Mouse (Mus musculus) embryonic facial prominence, embryonic 10.5 days (tissue): ENCODE measurements at regions not wholly inside any gene's neighbourhood (a gene's known extent, or its start where the extent isn't known, plus 50 kb on each side); places are given as distances from the start of the nearest gene placed in this dataset.

Experiments used
- DNase-seq: peaks from one replicate; pipeline ENCODE4 v3.0.0-alpha.2; 2017; ENCODE audit warnings: low spot score
- H3K27ac ChIP-seq: fragments of 300-500 bp; sonication (generic); replicated peaks from 2 replicates; pipeline ENCODE4 v1.5.1; 2016; ENCODE audit warnings: mild to moderate bottlenecking
- H3K27me3 ChIP-seq: fragments of 300-500 bp; sonication (generic); replicated peaks from 2 replicates; pipeline ENCODE4 v1.6.1; 2016; ENCODE audit warnings: low read depth, mild to moderate bottlenecking; ENCODE audit not compliant: poor library complexity, severe bottlenecking
- H3K36me3 ChIP-seq: fragments of 300-500 bp; sonication (generic); replicated peaks from 2 replicates; pipeline ENCODE4 v1.6.1; 2016; ENCODE audit warnings: mild to moderate bottlenecking, moderate library complexity
- H3K4me1 ChIP-seq: fragments of 300-500 bp; sonication (generic); 2 replicates; pipeline ENCODE4 v1.6.1; 2016
- H3K4me3 ChIP-seq: fragments of 300-500 bp; sonication (generic); 2 replicates; pipeline ENCODE4 v1.5.1; 2016; ENCODE audit warnings: mild to moderate bottlenecking, moderate library complexity
- H3K9me3 ChIP-seq: fragments of 300-500 bp; sonication (generic); 2 replicates; pipeline ENCODE4 v1.6.1; 2016; ENCODE audit warnings: mild to moderate bottlenecking
- WGBS: fragments of 180-500 bp; shearing (Covaris S2); methylation state at CpG from one replicate; pipeline ENCODE4 v1.1.7; 2016; 5-methylcytosine and 5-hydroxymethylcytosine counted together

GRCm38 (mm10) chr9:115473847-115474246, 163.6 kb upstream of the Stt3b start:
- Histone ChIP-seq H3K27me3 (no peaks in the 10 kb centered on the region), H3K9me3 (no peaks in the 10 kb centered on the region), H3K4me1 (peaks cover 8% of the 10 kb centered on the region), H3K27ac (no peak overlapping the region), H3K4me3 (no peak overlapping the region), H3K36me3 (no peaks in the 10 kb centered on the region)
- WGBS = 93% methylated on average over 5 of the region's 5 CpGs
- DNase-seq = no peak

- H3K27me3 ChIP-seq = no peaks in the 10 kb centered on the region
- DNase-seq = no peak
- no peak overlapping the region for H3K27ac ChIP-seq
- 94% methylated on average over 8 of the region's 8 CpGs for whole genome bisulfite sequencing
- no peak overlapping the region for H3K4me3 ChIP-seq
- H3K36me3 ChIP-seq = no peaks in the 10 kb centered on the region
- no peaks in the 10 kb centered on the region for H3K9me3 ChIP-seq
- peaks cover 13% of the 10 kb centered on the region for H3K4me1 ChIP-seq
Observed at GRCm38 (mm10) chr9:115474342-115474741, 164.1 kb upstream of the Stt3b start.

- DNase-seq = no peak
- Histone ChIP-seq H3K27me3 (no peaks in the 10 kb centered on the region), H3K27ac (no peak overlapping the region), H3K4me3 (no peak overlapping the region), H3K4me1 (peaks cover 16% of the 10 kb centered on the region), H3K9me3 (no peaks in the 10 kb centered on the region), H3K36me3 (no peaks in the 10 kb centered on the region)
- 73% methylated on average over 17 of the region's 17 CpGs for WGBS
Observed at GRCm38 (mm10) chr9:115476205-115476604, 166.0 kb upstream of the Stt3b start.

- peaks cover 16% of the 10 kb centered on the region for H3K4me1 ChIP-seq
- WGBS = 86% methylated on average over 6 of the region's 6 CpGs
- H3K27me3 ChIP-seq = no peaks in the 10 kb centered on the region
Observed at GRCm38 (mm10) chr9:115477556-115478220, 167.5 kb upstream of the Stt3b start.

GRCm38 (mm10) chr9:115478946-115479345, 168.7 kb upstream of the Stt3b start:
- Histone ChIP-seq H3K4me3 (no peak overlapping the region), H3K27me3 (no peaks in the 10 kb centered on the region), H3K36me3 (no peaks in the 10 kb centered on the region), H3K27ac (no peak overlapping the region; the same call in 1 of the 2 replicates), H3K4me1 (peaks cover 16% of the 10 kb centered on the region), H3K9me3 (no peaks in the 10 kb centered on the region)
- DNase-seq = no peak
- 60% methylated on average over 3 of the region's 3 CpGs for WGBS

More at GRCm38 (mm10) chr9:115477556-115478220, 167.5 kb upstream of the Stt3b start:
- H3K27ac ChIP-seq = no peak overlapping the region
- no peaks in the 10 kb centered on the region for H3K9me3 ChIP-seq
- DNase-seq = no peak
- H3K36me3 ChIP-seq = no peaks in the 10 kb centered on the region
- no peak overlapping the region for H3K4me3 ChIP-seq

- Histone ChIP-seq H3K4me1 (peaks cover 12% of the 10 kb centered on the region), H3K4me3 (no peak overlapping the region), H3K36me3 (no peaks in the 10 kb centered on the region), H3K9me3 (no peaks in the 10 kb centered on the region), H3K27me3 (no peaks in the 10 kb centered on the region), H3K27ac (no peak overlapping the region)
- 72% methylated on average over 5 of the region's 5 CpGs for WGBS
- no peak for DNase-seq
Observed at GRCm38 (mm10) chr9:115481176-115481575, 171.0 kb upstream of the Stt3b start.

- no peaks in the 10 kb centered on the region for H3K36me3 ChIP-seq
- no peaks in the 10 kb centered on the region for H3K27me3 ChIP-seq
- no peak overlapping the region for H3K4me3 ChIP-seq
- no peaks in the 10 kb centered on the region for H3K9me3 ChIP-seq
- WGBS = 86% methylated on average over 7 of the region's 7 CpGs
- H3K4me1 ChIP-seq = peaks cover 12% of the 10 kb centered on the region
- H3K27ac ChIP-seq = no peak overlapping the region
- DNase-seq = no peak
Observed at GRCm38 (mm10) chr9:115483024-115483423, 172.8 kb upstream of the Stt3b start.

GRCm38 (mm10) chr9:115483721-115484120, 173.5 kb upstream of the Stt3b start:
- no peak for DNase-seq
- no peak overlapping the region for H3K27ac ChIP-seq
- WGBS = 66% methylated on average over 2 of the region's 2 CpGs
- peaks cover 9% of the 10 kb centered on the region for H3K4me1 ChIP-seq
- no peaks in the 10 kb centered on the region for H3K9me3 ChIP-seq
- no peaks in the 10 kb centered on the region for H3K27me3 ChIP-seq
- H3K36me3 ChIP-seq = no peaks in the 10 kb centered on the region
- no peak overlapping the region for H3K4me3 ChIP-seq

GRCm38 (mm10) chr9:115484408-115484807, 174.2 kb upstream of the Stt3b start:
- peaks cover 2% of the 10 kb centered on the region; the same call in 1 of the 2 replicates for H3K4me1 ChIP-seq
- WGBS = 92% methylated on average over 1 of the region's 1 CpGs

GRCm38 (mm10) chr9:115485219-115485618, 175.0 kb upstream of the Stt3b start:
- H3K27me3 ChIP-seq = no peaks in the 10 kb centered on the region
- no peaks in the 10 kb centered on the region for H3K4me1 ChIP-seq
- 91% methylated on average over 4 of the region's 4 CpGs for whole genome bisulfite sequencing
- H3K36me3 ChIP-seq = no peaks in the 10 kb centered on the region
- no peak overlapping the region for H3K4me3 ChIP-seq
- no peak for DNase-seq
- no peak overlapping the region for H3K27ac ChIP-seq
- no peaks in the 10 kb centered on the region for H3K9me3 ChIP-seq

More at GRCm38 (mm10) chr9:115484408-115484807, 174.2 kb upstream of the Stt3b start:
- H3K27me3 ChIP-seq = no peaks in the 10 kb centered on the region
- no peaks in the 10 kb centered on the region for H3K9me3 ChIP-seq
- H3K4me3 ChIP-seq = no peak overlapping the region
- H3K27ac ChIP-seq = no peak overlapping the region
- no peaks in the 10 kb centered on the region for H3K36me3 ChIP-seq
- no peak for DNase-seq

- no peaks in the 10 kb centered on the region for H3K36me3 ChIP-seq
- DNase-seq = no peak
- no peak overlapping the region for H3K4me3 ChIP-seq
- WGBS = 91% methylated on average over 5 of the region's 5 CpGs
- H3K4me1 ChIP-seq = no peaks in the 10 kb centered on the region
- H3K27ac ChIP-seq = no peak overlapping the region
- H3K9me3 ChIP-seq = no peaks in the 10 kb centered on the region
- H3K27me3 ChIP-seq = no peaks in the 10 kb centered on the region
Observed at GRCm38 (mm10) chr9:115487175-115487760, 177.0 kb upstream of the Stt3b start.

GRCm38 (mm10) chr9:115488913-115489809, 178.9 kb upstream of the Stt3b start:
- no peak overlapping the region for H3K27ac ChIP-seq
- H3K9me3 ChIP-seq = no peaks in the 10 kb centered on the region
- no peak overlapping the region for H3K4me3 ChIP-seq
- WGBS = 84% methylated on average over 9 of the region's 9 CpGs
- H3K36me3 ChIP-seq = no peaks in the 10 kb centered on the region
- DNase-seq = no peak
- no peaks in the 10 kb centered on the region for H3K27me3 ChIP-seq
- H3K4me1 ChIP-seq = no peaks in the 10 kb centered on the region
